Mouse (Mus musculus): Measurements from ENCODE around the gene Dbr1. TPM values are rescaled to one million over a fixed set of nuclear protein-coding genes. Genes with fewer than 3 reads are reported as not detected.
A peak's percentile ranks its signal among the peaks of the same experiment; 100 is the strongest.

Dbr1 gene
- polyA plus RNA-seq, 1 experiment from 2014 or later = 24.6 TPM

GRCm38 (mm10) chr9:99620196-99620595 is 44.6 kb downstream of the Dbr1 start:
- Histone ChIP-seq H3K4me3 (replicated peaks) (no peak overlapping the region), H3K36me3 (no peaks in the 10 kb centered on the region), H3K27ac (no peak overlapping the region), H3K4me2 (no peak overlapping the region), H3K9ac (no peak overlapping the region), H3K9me3 (replicated peaks) (no peaks in the 10 kb centered on the region), H3K4me1 (replicated peaks) (no peaks in the 10 kb centered on the region), H3K27me3 (no peaks in the 10 kb centered on the region)
- 77% methylated on average over 11 of the region's 11 CpGs for WGBS (ENCODE audit: insufficient replicate concordance)
- ATAC-seq (ENCODE audit: low read depth) (no peak), DNase-seq (no peak)

- DNase-seq (no peak), ATAC-seq (ENCODE audit: low read depth) (no peak)
- no peak overlapping the region for H3K4me3 ChIP-seq (replicated peaks)
- no peaks in the 10 kb centered on the region for H3K9me3 ChIP-seq (replicated peaks)
- no peak overlapping the region for H3K9ac ChIP-seq
- H3K4me1 ChIP-seq (replicated peaks) = no peaks in the 10 kb centered on the region
- no peaks in the 10 kb centered on the region for H3K27me3 ChIP-seq
- WGBS (ENCODE audit: insufficient replicate concordance) = 48% methylated on average over 1 of the region's 1 CpGs
- H3K27ac ChIP-seq = no peak overlapping the region
- no peaks in the 10 kb centered on the region for H3K36me3 ChIP-seq
- no peak overlapping the region for H3K4me2 ChIP-seq
Observed at GRCm38 (mm10) chr9:99622034-99622433, 46.4 kb downstream of the Dbr1 start.

DNA sequence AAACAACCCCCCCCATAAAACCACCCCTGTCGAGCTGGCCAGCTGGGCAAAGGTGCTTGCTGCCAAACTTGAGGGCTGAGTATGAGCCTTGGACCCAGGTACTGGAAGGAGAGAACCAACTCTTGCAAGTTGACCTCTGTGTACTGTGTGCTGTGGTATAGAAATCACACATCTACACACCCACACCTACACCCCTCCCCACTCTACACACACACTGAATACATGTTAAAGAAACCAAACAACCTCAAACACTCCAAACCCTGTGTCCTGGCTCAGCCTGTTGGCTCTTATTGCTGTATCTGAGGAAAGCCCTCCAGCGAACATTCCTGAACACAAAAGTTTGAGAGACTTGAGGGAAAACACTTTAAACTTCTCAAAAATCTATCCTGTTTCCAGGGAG is 47.4 kb downstream of the Dbr1 start:
- Histone ChIP-seq H3K27ac (no peak overlapping the region), H3K27me3 (no peaks in the 10 kb centered on the region), H3K4me2 (no peak overlapping the region), H3K4me1 (replicated peaks) (no peaks in the 10 kb centered on the region), H3K9ac (no peak overlapping the region), H3K4me3 (replicated peaks) (no peak overlapping the region), H3K36me3 (no peaks in the 10 kb centered on the region), H3K9me3 (replicated peaks) (no peaks in the 10 kb centered on the region)
- ATAC-seq (ENCODE audit: low read depth) = no peak
- no peak for DNase-seq
- 40% methylated on average over 2 of the region's 2 CpGs for WGBS (ENCODE audit: insufficient replicate concordance)

GRCm38 (mm10) chr9:99624117-99624516 is 48.5 kb downstream of the Dbr1 start:
- DNase-seq = no peak
- H3K9ac ChIP-seq = no peak overlapping the region

DNA sequence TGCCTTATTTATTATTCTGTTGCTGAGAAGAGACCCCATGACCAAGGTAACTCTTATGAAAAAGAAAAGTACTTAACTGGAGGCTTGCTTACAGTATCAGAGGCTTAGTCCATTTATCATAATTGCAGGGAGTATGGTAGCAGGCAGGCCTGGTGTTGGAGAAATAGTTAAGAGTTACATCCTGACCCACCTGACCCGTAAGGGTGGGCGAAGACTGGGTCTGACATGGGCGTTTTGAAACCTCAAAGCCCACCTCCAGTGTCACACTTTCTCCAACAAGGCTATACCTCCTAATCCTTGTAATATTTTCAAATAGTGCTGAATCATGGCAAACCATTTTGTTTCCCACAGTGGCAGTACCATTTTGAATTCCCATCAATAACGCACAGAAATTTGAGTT is 53.0 kb downstream of the Dbr1 start:
- WGBS (ENCODE audit: insufficient replicate concordance) = 70% methylated on average over 4 of the region's 4 CpGs
- Histone ChIP-seq H3K4me3 (replicated peaks) (no peak overlapping the region), H3K4me1 (replicated peaks) (peaks cover 4% of the 10 kb centered on the region; the same call in 1 of the 2 replicates), H3K9me3 (replicated peaks) (no peaks in the 10 kb centered on the region), H3K9ac (no peak overlapping the region), H3K36me3 (no peaks in the 10 kb centered on the region), H3K27me3 (peaks cover 13% of the 10 kb centered on the region), H3K4me2 (no peak overlapping the region), H3K27ac (no peak overlapping the region)
- no peak for DNase-seq
- ATAC-seq (ENCODE audit: low read depth) = no peak

More at GRCm38 (mm10) chr9:99624117-99624516, 48.5 kb downstream of the Dbr1 start:
- WGBS (ENCODE audit: insufficient replicate concordance) = 68% methylated on average over 6 of the region's 6 CpGs
- Histone ChIP-seq H3K4me1 (replicated peaks) (no peaks in the 10 kb centered on the region), H3K9me3 (replicated peaks) (no peaks in the 10 kb centered on the region), H3K4me2 (no peak overlapping the region), H3K4me3 (replicated peaks) (no peak overlapping the region), H3K36me3 (no peaks in the 10 kb centered on the region), H3K27me3 (0 out of 2 replicates have a peak, but pooled peaks cover under 1% of the 10 kb centered on the region), H3K27ac (no peak overlapping the region)
- no peak for ATAC-seq (ENCODE audit: low read depth)

- no peaks in the 10 kb centered on the region for H3K9me3 ChIP-seq (replicated peaks)
- no peak within 1 kb of the TSS for H3K27ac ChIP-seq
- DNase-seq (peak; percentile 17), ATAC-seq (ENCODE audit: low read depth) (peak; percentile 63)
- H3K4me1 ChIP-seq (replicated peaks) = peaks cover 4% of the 10 kb centered on the region; the same call in 1 of the 2 replicates
- 2% methylated on average over 44 of the region's 44 CpGs for WGBS (ENCODE audit: insufficient replicate concordance)
- peak within 1 kb of the TSS; percentile 53 for H3K4me3 ChIP-seq (replicated peaks)
- H3K27me3 ChIP-seq = peaks cover 13% of the 10 kb centered on the region
- peak within 1 kb of the TSS; percentile 72 for H3K4me2 ChIP-seq
- no peaks in the 10 kb centered on the region for H3K36me3 ChIP-seq
- peak within 1 kb of the TSS; percentile 49 for H3K9ac ChIP-seq
Observed at GRCm38 (mm10) chr9:99629281-99630011, 53.8 kb downstream of the Dbr1 start, which contains the start of gene Dzip1l. Gene Dzip1l (plus strand): TSS chr9:99629496.

DNA sequence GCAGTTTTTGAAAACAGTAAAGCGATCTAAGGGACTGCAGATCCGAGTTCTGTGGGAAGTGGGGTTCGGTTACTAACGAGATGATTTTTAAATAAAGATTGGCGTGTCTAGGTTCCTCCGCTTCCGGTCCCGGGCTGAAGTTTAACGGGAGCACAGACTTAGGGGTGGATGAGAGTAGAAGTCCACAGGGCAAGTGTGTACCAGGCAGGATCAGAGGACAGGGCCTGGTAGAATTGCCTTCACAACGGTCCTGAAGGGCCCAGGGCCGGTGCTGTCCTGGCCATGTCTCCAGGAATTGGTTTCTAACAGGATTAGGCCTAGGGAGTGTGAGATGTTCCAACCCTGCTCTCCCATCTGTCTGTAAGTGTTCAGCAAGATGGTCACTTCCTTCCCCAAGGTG is 54.5 kb downstream of the Dbr1 start:
- ATAC-seq (ENCODE audit: low read depth) = peak; percentile 23; the same call in 1 of the 2 replicates
- 5% methylated on average over 11 of the region's 11 CpGs for WGBS (ENCODE audit: insufficient replicate concordance)
- H3K9ac ChIP-seq = peak overlapping the region; percentile 49
- H3K27ac ChIP-seq = no peak overlapping the region
- H3K4me1 ChIP-seq (replicated peaks) = peaks cover 4% of the 10 kb centered on the region; the same call in 1 of the 2 replicates
- peak overlapping the region; percentile 72 for H3K4me2 ChIP-seq
- H3K9me3 ChIP-seq (replicated peaks) = no peaks in the 10 kb centered on the region
- no peak for DNase-seq
- peak overlapping the region; percentile 53 for H3K4me3 ChIP-seq (replicated peaks)
- H3K36me3 ChIP-seq = no peaks in the 10 kb centered on the region
- H3K27me3 ChIP-seq = peaks cover 13% of the 10 kb centered on the region

GRCm38 (mm10) chr9:99630528-99631125 is 55.0 kb downstream of the Dbr1 start:
- no peak for DNase-seq
- peak overlapping the region; percentile 53 for H3K4me3 ChIP-seq (replicated peaks)

GRCm38 (mm10) chr9:99631781-99632180 is 56.2 kb downstream of the Dbr1 start:
- Histone ChIP-seq H3K9me3 (replicated peaks) (no peaks in the 10 kb centered on the region), H3K27me3 (peaks cover 13% of the 10 kb centered on the region), H3K27ac (no peak overlapping the region), H3K4me1 (replicated peaks) (peaks cover 4% of the 10 kb centered on the region; the same call in 1 of the 2 replicates), H3K4me3 (replicated peaks) (no peak overlapping the region), H3K36me3 (no peaks in the 10 kb centered on the region), H3K9ac (no peak overlapping the region), H3K4me2 (no peak overlapping the region)
- ATAC-seq (ENCODE audit: low read depth) (no peak), DNase-seq (no peak)
- WGBS (ENCODE audit: insufficient replicate concordance) = 60% methylated on average over 2 of the region's 2 CpGs

More at GRCm38 (mm10) chr9:99630528-99631125, 55.0 kb downstream of the Dbr1 start:
- H3K4me2 ChIP-seq = peak overlapping the region; percentile 72
- peak overlapping the region; percentile 49; the same call in 1 of the 2 replicates for H3K9ac ChIP-seq
- no peaks in the 10 kb centered on the region for H3K9me3 ChIP-seq (replicated peaks)
- H3K4me1 ChIP-seq (replicated peaks) = peaks cover 4% of the 10 kb centered on the region; the same call in 1 of the 2 replicates
- H3K27ac ChIP-seq = no peak overlapping the region
- WGBS (ENCODE audit: insufficient replicate concordance) = 64% methylated on average over 9 of the region's 9 CpGs
- H3K36me3 ChIP-seq = no peaks in the 10 kb centered on the region
- peaks cover 13% of the 10 kb centered on the region for H3K27me3 ChIP-seq
- no peak for ATAC-seq (ENCODE audit: low read depth)

- H3K9me3 ChIP-seq (replicated peaks) = no peaks in the 10 kb centered on the region
- DNase-seq (no peak), ATAC-seq (ENCODE audit: low read depth) (no peak)
- no peaks in the 10 kb centered on the region for H3K36me3 ChIP-seq
- H3K4me1 ChIP-seq (replicated peaks) = peaks cover 4% of the 10 kb centered on the region; the same call in 1 of the 2 replicates
- no peak overlapping the region for H3K9ac ChIP-seq
- peaks cover 13% of the 10 kb centered on the region for H3K27me3 ChIP-seq
- H3K4me2 ChIP-seq = no peak overlapping the region
- WGBS (ENCODE audit: insufficient replicate concordance) = 69% methylated on average over 8 of the region's 8 CpGs
- H3K4me3 ChIP-seq (replicated peaks) = no peak overlapping the region
- no peak overlapping the region for H3K27ac ChIP-seq
Observed at GRCm38 (mm10) chr9:99632264-99632663, 56.7 kb downstream of the Dbr1 start.

Measured in liver, embryonic 13.5 days (tissue).